Mouse (Mus musculus) heart, adult 2 months (tissue): ENCODE results near the gene Gm3045.

Experiments used
- CTCF ChIP-seq: fragments of 200-600 bp; IDR thresholded peaks from 2 replicates; pipeline ENCODE4 v1.8.1; 2022; ENCODE audit warnings: antibody characterized with exemption, mild to moderate bottlenecking, moderate library complexity
- EP300 ChIP-seq: fragments of 200-500 bp; IDR thresholded peaks from 2 replicates; pipeline ENCODE4 v1.6.1; 2011; ENCODE audit warnings: low read depth, low read length, control low read depth; ENCODE audit not compliant: insufficient read depth

DNA sequence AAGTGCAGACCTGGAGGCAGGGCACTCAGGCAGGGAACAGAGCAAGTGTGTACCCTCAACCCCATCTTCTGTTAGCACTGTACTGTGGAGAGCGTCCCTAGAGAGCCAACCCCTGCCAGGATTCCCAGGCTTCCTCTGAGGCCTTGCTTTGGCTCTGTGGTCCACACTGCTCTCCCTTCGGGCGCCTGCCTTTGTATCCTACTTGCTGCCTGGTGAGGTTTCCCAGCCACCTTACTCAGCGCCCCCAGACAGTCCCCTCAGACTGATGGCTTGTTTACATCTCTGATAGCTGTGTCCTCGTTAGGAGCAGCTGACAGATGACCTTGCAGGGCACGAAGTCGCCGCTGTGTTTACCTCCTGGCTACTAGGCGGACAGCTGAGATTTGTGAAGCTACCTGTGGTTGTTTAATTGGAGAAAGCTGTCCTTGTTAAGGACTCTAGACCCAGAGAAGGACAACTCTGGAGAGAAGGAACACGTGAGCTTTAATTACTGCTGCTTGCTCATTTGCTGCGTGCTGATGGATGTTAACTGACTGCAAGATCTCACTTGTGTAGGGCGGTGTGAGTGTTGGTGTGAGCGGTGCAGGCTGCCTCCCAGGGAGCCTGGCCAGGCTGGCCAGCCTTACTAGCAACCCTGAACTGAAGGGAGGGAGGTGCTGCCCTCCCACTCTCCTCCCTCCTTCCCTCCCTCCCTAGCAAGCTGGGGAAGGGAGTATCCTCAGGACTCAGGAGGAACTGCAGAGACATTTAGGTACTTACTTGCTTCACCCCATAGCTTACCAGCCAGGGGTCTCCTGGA, 7.5 kb upstream of the Gm3045 start:
- no peak for TF ChIP-seq CTCF
- no peak for TF ChIP-seq EP300
